Mouse (Mus musculus) bone marrow macrophage, adult 2 months (primary cell): ENCODE data around the gene Arpc5.
"Not testable (repeated sequence)": the region's sequence is repeated elsewhere in the genome, so short reads cannot be mapped to it uniquely, and the experiment has no call there.

Experiments
- CTCF ChIP-seq: IDR thresholded peaks from 2 replicates; pipeline ENCODE4 v1.5.1; 2012; ENCODE audit warnings: low read depth, mild to moderate bottlenecking, low read length, moderate library complexity
- POLR2A ChIP-seq: IDR thresholded peaks from 2 replicates; pipeline ENCODE4 v1.6.1; 2012; ENCODE audit warnings: mild to moderate bottlenecking, low read depth, low read length, borderline replicate concordance

- TF ChIP-seq CTCF, POLR2A: not testable (repeated sequence)
Measured at GRCm38 (mm10) chr1:152785446-152785845, 19.1 kb downstream of the Arpc5 start.
